Mouse (Mus musculus): ENCODE measurements around the gene 4931406C07Rik.

GRCm38 (mm10) chr9:15301399-15301798 is 4.8 kb downstream of the 4931406C07Rik start:
- TF ChIP-seq CTCF (IDR thresholded peaks at IDR 0.05; ENCODE audit: extremely low read depth, insufficient read depth, low read length) (no peak), POLR2A (IDR thresholded peaks at IDR 0.05; ENCODE audit: extremely low read depth, insufficient read depth, low read length) (no peak)

All from cortical plate, adult 2 months (tissue).